Mouse (Mus musculus) olfactory bulb, adult 2 months (tissue): ENCODE data around the gene Gria3.

Experiments
- CTCF ChIP-seq: fragments of 200-500 bp; IDR thresholded peaks from 2 replicates; pipeline ENCODE4 v1.5.1; 2012; ENCODE audit warnings: low read depth, mild to moderate bottlenecking, low read length, moderate library complexity; ENCODE audit not compliant: insufficient read depth
- POLR2A ChIP-seq: fragments of 200-500 bp; IDR thresholded peaks from 2 replicates; pipeline ENCODE4 v1.6.1; 2012; ENCODE audit warnings: mild to moderate bottlenecking, low read depth, low read length, moderate library complexity; ENCODE audit not compliant: insufficient read depth

GRCm38 (mm10) chrX:41401186-41401585 is 532 bp downstream of the Gria3 start:
- no peak for TF ChIP-seq CTCF
- no peak for TF ChIP-seq POLR2A
